In the genomic region with DNA sequence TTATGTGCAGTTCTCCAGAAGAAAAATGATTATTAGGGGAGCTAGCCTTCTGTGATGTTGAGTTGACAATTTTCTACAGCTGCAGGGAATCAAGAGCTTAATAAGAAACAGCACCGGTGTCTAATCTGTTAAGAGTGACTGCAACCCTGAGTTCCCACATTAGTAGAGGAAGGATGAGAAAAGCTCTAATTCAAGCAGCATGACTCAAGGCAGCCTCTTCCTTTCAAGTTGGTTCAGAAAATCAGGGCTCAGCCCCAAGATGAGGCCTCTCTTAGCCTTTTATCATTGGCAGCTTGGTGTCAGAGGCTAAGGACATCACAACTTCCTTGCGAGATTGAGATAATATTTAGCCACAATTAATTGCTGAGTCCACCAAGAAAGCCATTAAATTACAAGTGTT, we compare ENCODE assay signal across 23 mouse cellular contexts.
A peak's percentile ranks its signal among the peaks of the same experiment; 100 is the strongest.
DNase-seq lines count a peak whose midpoint lies in the region; ATAC-seq and TF ChIP-seq lines count a peak whose summit lies in the region.
"Had no signal": no experiment of that assay in that cellular context is flagged by ENCODE, and none has a peak within 500 bp of the region (broad histone marks: within the 10 kb centered on the region; RNA-seq: fewer than 3 reads in every experiment).

No protein-coding gene starts in this region.

- TF ChIP-seq CTCF in Patski (IDR thresholded peaks at IDR 0.05), result no peak
- TF ChIP-seq CTCF in brain, embryonic 14.5 days (IDR thresholded peaks at IDR 0.05; ENCODE audit: borderline replicate concordance, extremely low read depth, insufficient read depth, insufficient read length), result no peak

- CTCF ChIA-PET in Patski (lab: Charles Lee), result interaction anchor here (0.6 to 1.6 kb wide), 5 partner anchors 12 to 43 kb away, joined by 3 to 5 read pairs (median 4); no protein-coding TSS in a partner anchor

- TF ChIP-seq POLR2A in brain, embryonic 14.5 days (IDR thresholded peaks at IDR 0.05; ENCODE audit: borderline replicate concordance, extremely low read depth, insufficient read depth, insufficient read length, poor library complexity, severe bottlenecking), result no peak

- H3K27ac ChIP-seq in embryonic facial prominence, embryonic 15.5 days (replicated peaks), result 0 out of 2 replicates have a peak overlapping the region, but pooled peaks have one; percentile 49
- no peak overlapping the region for H3K27ac ChIP-seq in hindbrain, embryonic 13.5 days
- no peak overlapping the region for H3K27ac ChIP-seq in forebrain, embryonic 16.5 days (ENCODE audit: low read length)
- H3K27ac ChIP-seq: heart, embryonic 10.5 days; layer of hippocampus, adult 2 months; liver, embryonic 12.5 days; midbrain, embryonic 12.5 days had no signal

- POLR2A ChIA-PET in Patski (lab: Charles Lee), result interaction anchor here (0.6 kb wide), 1 partner anchor 551 kb away, joined by 3 read pairs; no protein-coding TSS in a partner anchor

- H3K4me2 ChIP-seq in embryonic facial prominence, embryonic 15.5 days (replicated peaks), result no peak overlapping the region
- no peak overlapping the region for H3K4me2 ChIP-seq in hindbrain, embryonic 13.5 days
- no peak overlapping the region for H3K4me2 ChIP-seq in forebrain, embryonic 16.5 days (ENCODE audit: low read length)
- H3K4me2 ChIP-seq: liver, embryonic 12.5 days; lung, embryonic 14.5 days; midbrain, embryonic 12.5 days had no signal

- 20% methylated on average over 2 of the region's 2 CpGs for WGBS in embryonic facial prominence, embryonic 15.5 days
- 87% methylated on average over 2 of the region's 2 CpGs for WGBS in hindbrain, embryonic 13.5 days
- WGBS in forebrain, embryonic 16.5 days, result 59% methylated on average over 2 of the region's 2 CpGs

- H3K36me3 ChIP-seq in embryonic facial prominence, embryonic 15.5 days, result no peaks in the 10 kb centered on the region
- no peaks in the 10 kb centered on the region for H3K36me3 ChIP-seq in hindbrain, embryonic 13.5 days
- no peaks in the 10 kb centered on the region for H3K36me3 ChIP-seq in forebrain, embryonic 16.5 days (ENCODE audit: control insufficient read depth, insufficient read depth)
- H3K36me3 ChIP-seq: heart, embryonic 10.5 days; liver, embryonic 12.5 days; midbrain, embryonic 12.5 days had no signal

- H3K27me3 ChIP-seq in Patski, result no peaks in the 10 kb centered on the region
- H3K27me3 ChIP-seq in embryonic facial prominence, embryonic 15.5 days, result no peaks in the 10 kb centered on the region
- H3K27me3 ChIP-seq in hindbrain, embryonic 13.5 days, result no peaks in the 10 kb centered on the region
- no peaks in the 10 kb centered on the region for H3K27me3 ChIP-seq in forebrain, embryonic 16.5 days (replicated peaks; ENCODE audit: control insufficient read depth, insufficient read depth, low read length)
- H3K27me3 ChIP-seq: liver, embryonic 12.5 days; midbrain, embryonic 12.5 days had no signal

- H3K9ac ChIP-seq in embryonic facial prominence, embryonic 15.5 days, result no peak overlapping the region
- H3K9ac ChIP-seq in hindbrain, embryonic 13.5 days, result no peak overlapping the region
- no peak overlapping the region for H3K9ac ChIP-seq in forebrain, embryonic 16.5 days (replicated peaks; ENCODE audit: low read depth, low read length)
- H3K9ac ChIP-seq: liver, embryonic 12.5 days; lung, embryonic 14.5 days; midbrain, embryonic 12.5 days had no signal

- peak; percentile 25 for DNase-seq in kidney, adult 9 months
- no peak for DNase-seq in kidney, postnatal 14 days
- no peak for DNase-seq in Patski (ENCODE audit: low read depth, low spot score)
- DNase-seq in brain, embryonic 14.5 days (ENCODE audit: low read depth), result peak; percentile 25
- no peak for DNase-seq in left cerebral cortex, adult 11 months (ENCODE audit: low spot score)
- DNase-seq: adrenal gland, postnatal 10 days; cerebellum, adult 11-12 months; cerebellum, postnatal 14 days; gastrocnemius, postnatal 25 days; heart, postnatal 10 days; kidney, postnatal 10 days; layer of hippocampus, postnatal 36 days; lung, embryonic 14.5 days; thymus, adult 2 months had no signal

- in situ Hi-C loops in Patski (cut with MboI; ENCODE audit: low pct_unique_long_range_greater_than_20kb), result no loop called here

- ATAC-seq in Patski, result peak; percentile 46
- no peak for ATAC-seq in embryonic facial prominence, embryonic 15.5 days (ENCODE audit: insufficient number of reproducible peaks, low FRiP score, low TSS enrichment, low read depth)
- no peak for ATAC-seq in hindbrain, embryonic 13.5 days (ENCODE audit: low FRiP score)
- ATAC-seq in forebrain, embryonic 16.5 days, result no peak
- ATAC-seq: activated CD4-positive, CD25-positive, alpha-beta regulatory T cell, adult 4 months; inflammation-experienced regulatory T-cells, adult 6 months; liver, embryonic 12.5 days had no signal

- no peaks in the 10 kb centered on the region for H3K9me3 ChIP-seq in embryonic facial prominence, embryonic 15.5 days (replicated peaks)
- no peaks in the 10 kb centered on the region for H3K9me3 ChIP-seq in hindbrain, embryonic 13.5 days
- no peaks in the 10 kb centered on the region for H3K9me3 ChIP-seq in forebrain, embryonic 16.5 days (ENCODE audit: control insufficient read depth, low read length)
- H3K9me3 ChIP-seq: heart, embryonic 10.5 days; liver, embryonic 12.5 days; midbrain, embryonic 12.5 days had no signal

- H3K4me1 ChIP-seq in embryonic facial prominence, embryonic 15.5 days, result 0 out of 2 replicates have a peak, but pooled peaks cover 9% of the 10 kb centered on the region
- no peaks in the 10 kb centered on the region for H3K4me1 ChIP-seq in hindbrain, embryonic 13.5 days (replicated peaks)
- H3K4me1 ChIP-seq in forebrain, embryonic 16.5 days (replicated peaks; ENCODE audit: control insufficient read depth, insufficient read depth, low read length), result no peaks in the 10 kb centered on the region
- H3K4me1 ChIP-seq: heart, embryonic 10.5 days; liver, embryonic 12.5 days; midbrain, embryonic 12.5 days had no signal

- no peak overlapping the region for H3K4me3 ChIP-seq in embryonic facial prominence, embryonic 15.5 days (replicated peaks)
- no peak overlapping the region for H3K4me3 ChIP-seq in hindbrain, embryonic 13.5 days
- no peak overlapping the region for H3K4me3 ChIP-seq in forebrain, embryonic 16.5 days (replicated peaks; ENCODE audit: low read length)
- H3K4me3 ChIP-seq: heart, embryonic 10.5 days; layer of hippocampus, adult 2 months; liver, embryonic 12.5 days; midbrain, embryonic 12.5 days had no signal

Comparison
In these comparisons a context has a peak if more than half of its experiments do, and no peak if none do; other contexts are left out.
1. DNase-seq: peak in kidney, adult 9 months (single experiment) and brain, embryonic 14.5 days (single experiment); none in kidney, postnatal 14 days (single experiment), Patski (single experiment) and left cerebral cortex, adult 11 months (single experiment).